Mouse (Mus musculus) telencephalon, adult 2 months (tissue): Measurements from ENCODE around the gene Camkmt.

Source experiments
- DNase-seq: peaks from one replicate; pipeline ENCODE4 v3.0.0-alpha.2; 2011; ENCODE audit warnings: low read depth, low spot score

The Camkmt gene

DNA sequence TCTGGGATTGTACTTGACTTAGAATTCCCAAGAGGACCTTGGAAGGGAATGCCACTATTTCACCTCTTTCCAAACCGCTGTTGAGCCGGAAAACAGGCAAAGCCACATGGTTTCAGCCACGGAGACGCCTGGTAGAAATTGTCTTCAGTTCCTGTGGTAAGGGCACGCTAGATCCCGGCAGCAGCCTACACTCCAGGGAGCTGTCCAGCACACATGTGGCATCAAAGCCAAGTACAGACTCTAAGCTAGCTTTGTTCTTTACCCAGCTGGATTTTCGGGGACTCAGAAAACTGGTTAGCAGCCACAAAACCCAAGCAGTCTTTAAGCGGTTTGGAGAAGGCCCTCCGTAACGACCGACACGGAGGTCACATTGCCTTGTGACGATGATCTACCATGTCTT is 281.7 kb downstream of the Camkmt start:
- no peak for DNase-seq

- no peak for DNase-seq
These were observed 282.2 kb downstream of the Camkmt start for GRCm38 (mm10) chr17:85372523-85372922.

DNA sequence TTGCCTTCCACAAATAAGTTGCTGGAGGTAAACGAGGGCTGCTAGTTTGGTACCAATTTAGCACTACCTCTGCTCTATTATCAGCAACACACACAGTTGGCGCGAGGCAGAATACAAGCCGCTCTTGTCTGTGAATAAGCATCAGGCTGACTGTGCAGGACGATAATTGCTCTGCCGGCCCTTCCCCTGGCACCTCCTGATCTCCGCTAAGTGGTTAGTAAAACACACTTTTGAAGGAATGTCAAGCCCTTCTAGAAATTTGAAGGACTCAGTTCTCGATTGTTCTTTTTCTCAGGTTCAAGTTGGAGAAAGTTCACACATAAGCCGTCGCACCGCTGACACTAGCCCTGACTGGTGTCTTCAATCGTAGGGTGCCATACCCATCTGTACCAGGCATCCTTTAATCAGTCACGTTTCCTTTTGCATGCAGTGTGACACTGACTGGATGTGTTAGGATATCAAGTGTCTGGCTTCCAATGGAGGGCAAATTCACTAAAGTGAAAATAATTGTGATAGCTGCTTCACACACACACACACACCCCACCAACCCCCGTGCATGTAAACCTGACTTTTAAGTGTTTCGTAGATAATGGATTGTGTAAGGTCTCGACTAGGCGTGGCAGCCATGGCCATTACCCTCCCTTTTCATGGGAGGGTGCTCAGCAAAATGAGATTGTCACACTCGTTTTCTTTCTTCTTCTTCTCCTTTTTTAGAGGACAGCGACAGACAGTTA is 283.9 kb downstream of the Camkmt start:
- no peak for DNase-seq

- DNase-seq, result no peak
These were observed 284.5 kb downstream of the Camkmt start for GRCm38 (mm10) chr17:85374834-85375176.

DNA sequence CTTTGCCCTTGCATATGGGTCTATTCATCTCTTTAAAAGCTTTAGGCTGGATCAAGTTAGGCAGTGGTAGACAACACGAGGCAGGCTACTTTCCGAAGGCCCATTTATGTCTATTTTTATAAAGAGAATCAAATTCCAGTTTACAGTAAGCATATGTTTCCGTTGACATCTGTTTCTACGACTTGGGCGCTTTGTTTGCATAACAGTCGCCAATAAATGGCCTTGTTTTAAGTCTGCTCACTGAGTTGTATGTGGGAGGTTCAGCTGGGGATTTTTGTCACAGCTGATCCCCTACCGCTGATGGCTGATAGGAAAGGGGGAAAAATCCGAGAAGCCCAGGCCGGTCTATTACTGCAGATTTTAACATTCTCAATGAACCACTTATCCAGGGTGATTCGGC is 285.2 kb downstream of the Camkmt start:
- no peak for DNase-seq

DNA sequence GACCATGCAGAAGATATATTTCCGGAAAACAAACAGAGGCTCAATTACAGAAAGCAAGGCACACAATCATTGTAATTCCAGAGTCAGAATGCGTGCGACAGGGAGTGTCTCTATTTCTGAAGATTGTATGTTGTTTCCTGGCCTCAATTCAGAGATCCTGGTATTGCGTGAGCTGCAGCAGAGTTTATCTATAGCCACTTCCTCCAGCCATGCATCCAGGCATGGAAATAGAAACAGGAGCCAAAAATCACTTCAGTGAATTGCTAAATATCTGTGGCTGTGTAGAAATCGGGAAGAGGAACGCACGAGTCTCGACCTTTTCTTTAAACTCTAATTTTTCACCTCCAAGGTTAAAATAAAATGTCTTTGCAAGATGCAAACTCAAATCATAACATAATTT is 287.1 kb downstream of the Camkmt start:
- DNase-seq, result no peak

- DNase-seq, result no peak
These were observed 288.7 kb downstream of the Camkmt start for GRCm38 (mm10) chr17:85379101-85379500.

DNA sequence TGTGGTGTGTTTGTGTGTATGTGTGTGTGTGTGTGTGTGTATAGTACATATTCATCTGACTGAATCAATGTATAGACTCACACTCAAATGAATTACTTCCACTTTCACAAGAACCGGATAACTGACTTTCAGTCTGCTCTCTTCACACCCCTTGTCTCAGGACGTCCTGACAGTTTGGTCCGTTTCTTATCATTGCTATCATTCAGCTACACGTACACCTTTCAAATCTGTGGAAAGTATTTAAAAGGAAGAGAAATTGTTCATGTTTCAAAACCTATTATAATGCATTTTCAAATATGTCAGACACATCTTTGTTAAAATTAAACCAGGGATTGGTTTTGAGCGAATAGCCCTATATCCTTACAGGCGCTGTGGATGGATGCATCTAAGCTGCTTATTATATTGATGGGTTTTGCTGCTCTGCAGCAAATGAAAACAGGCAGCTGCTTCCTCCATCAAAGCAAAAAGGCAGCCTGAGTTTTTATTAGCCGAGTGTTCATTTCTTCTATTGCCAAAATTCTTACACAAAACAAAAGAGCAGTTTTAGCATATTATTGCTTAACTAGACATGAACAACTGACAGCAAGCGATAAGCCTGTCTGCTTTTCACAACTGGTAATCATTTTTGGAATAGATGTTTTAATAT is 291.3 kb downstream of the Camkmt start:
- DNase-seq, result no peak

DNA sequence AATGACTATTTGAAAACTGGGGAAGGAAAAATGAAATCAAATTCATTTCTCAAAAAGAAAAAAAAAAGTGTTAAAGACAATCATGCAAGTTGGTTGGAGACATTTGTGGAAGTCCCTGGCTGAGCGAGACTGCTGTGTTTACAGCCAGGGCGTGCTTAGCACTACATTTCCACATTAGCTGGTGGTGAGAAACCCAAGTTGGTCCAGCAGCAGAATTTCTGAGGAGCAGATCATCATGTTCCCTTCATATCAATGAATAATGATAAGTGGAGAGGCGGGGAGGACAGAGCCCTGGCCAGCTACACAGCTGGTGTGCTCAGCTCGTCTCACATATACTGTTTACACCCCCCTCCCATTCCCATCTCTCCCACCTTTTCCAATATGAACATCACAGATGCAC is 292.0 kb downstream of the Camkmt start:
- no peak for DNase-seq

- DNase-seq, result no peak
These were observed 292.6 kb downstream of the Camkmt start for GRCm38 (mm10) chr17:85382906-85383305.

GRCm38 (mm10) chr17:85393091-85393890 is 302.9 kb downstream of the Camkmt start:
- no peak for DNase-seq

GRCm38 (mm10) chr17:85393891-85394321 is 303.6 kb downstream of the Camkmt start:
- DNase-seq, result no peak

DNA sequence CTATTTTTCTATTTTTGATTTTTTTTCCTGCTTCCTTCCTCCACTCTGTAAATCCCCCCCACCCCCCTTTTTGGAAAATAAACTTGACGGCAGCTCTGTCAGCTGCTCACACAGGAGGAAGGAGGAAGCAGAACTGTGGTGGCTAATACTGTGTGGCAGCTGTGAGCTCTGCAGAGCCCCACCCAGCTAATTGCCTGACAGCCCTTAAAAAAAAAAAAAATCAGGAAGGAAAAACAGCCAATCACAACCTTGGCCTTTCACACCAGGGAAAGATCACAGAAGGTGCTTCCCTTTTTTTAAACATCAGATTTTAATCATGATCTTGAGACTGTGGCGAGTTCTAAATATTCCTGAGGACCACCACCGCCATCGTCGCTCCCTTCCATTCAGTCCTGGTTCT is 305.1 kb downstream of the Camkmt start:
- DNase-seq, result no peak

GRCm38 (mm10) chr17:85400751-85401150 is 310.4 kb downstream of the Camkmt start:
- DNase-seq, result no peak

DNA sequence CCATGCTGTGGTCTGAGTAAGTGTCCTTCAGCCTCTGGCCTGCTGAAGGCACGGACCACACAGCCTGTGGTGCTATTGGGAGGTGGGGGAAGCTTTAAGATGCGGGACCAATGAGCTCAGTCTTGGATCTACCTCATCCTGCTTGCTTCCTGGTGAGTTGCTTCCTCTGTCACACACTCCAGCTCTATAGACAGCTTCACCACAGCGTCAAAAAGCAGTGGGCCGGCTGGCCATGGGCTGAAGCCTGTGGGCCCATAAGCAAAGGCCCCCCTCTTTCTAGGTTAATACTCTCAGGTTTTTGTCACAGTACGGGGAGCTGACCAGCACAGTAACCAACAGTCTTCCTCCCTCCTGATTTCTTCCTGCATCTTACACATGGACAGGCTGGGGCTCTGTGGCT is 314.8 kb downstream of the Camkmt start:
- DNase-seq, result no peak

- DNase-seq, result no peak
These were observed 315.8 kb downstream of the Camkmt start for GRCm38 (mm10) chr17:85406195-85406594.

DNA sequence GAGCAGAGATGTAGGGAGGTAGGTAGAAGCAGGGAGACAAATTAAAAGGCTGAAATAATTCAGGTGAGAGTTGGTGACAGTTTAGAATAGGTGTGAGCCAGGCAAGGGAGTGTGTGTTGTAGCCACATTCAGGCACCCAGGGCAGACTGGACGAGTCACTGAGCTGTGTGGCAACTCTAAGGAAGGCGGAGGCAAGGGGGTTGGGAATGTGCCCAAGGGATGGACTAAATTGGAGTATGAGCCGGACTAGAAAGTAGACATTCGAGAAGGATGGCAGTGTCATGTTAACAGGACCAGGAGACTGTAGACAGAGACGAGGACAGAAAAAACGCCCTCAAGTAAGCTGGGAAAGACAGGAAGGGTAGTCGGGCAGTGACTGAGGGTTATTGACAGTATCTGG is 338.5 kb downstream of the Camkmt start:
- no peak for DNase-seq

GRCm38 (mm10) chr17:85432923-85433322 is 342.6 kb downstream of the Camkmt start:
- no peak for DNase-seq

DNA sequence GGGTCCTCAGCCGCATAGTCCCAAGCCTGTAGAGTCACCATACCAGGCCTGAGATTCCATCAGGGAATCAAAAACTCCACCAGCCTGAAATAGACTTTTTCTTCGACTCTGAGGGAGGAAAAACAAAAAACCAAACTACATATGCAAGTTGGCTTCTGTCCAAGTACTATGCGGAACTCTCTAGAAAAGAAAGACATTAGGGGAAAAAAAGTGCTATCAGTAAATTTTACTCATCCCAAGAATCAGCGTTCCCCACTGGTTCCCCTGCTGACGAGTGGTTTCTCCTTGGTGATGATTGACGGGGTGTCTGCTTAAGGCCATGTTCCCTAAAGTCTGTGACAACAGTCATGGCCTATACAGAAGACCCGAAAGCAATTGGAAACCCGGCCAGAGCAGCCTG is 352.7 kb downstream of the Camkmt start:
- no peak for DNase-seq

GRCm38 (mm10) chr17:85454419-85454983 is 364.1 kb downstream of the Camkmt start:
- no peak for DNase-seq

DNA sequence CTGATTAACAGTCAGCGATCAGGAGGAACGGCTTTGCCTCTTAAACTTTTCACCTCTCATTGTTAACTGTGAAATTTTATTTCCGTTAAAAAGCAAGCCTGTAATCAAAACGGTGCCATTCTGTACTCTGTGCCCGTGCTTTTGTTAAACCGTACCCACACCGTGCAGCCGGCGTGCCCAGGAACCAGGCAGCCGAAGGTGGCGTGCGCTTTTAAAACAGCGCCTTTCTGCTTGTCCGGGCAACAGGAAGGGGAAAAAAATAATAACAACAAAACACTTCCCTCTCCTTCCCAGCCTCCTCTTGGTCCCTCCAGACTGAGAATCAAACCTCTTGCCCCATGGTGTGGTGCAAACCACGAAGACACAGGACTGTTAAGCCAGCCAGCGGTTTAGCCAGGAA is 364.7 kb downstream of the Camkmt start:
- no peak for DNase-seq

GRCm38 (mm10) chr17:85458075-85458474 is 367.7 kb downstream of the Camkmt start:
- DNase-seq, result no peak
